Mouse (Mus musculus): Measurements from ENCODE around the gene Ctsl.

Ctsl gene

DNA sequence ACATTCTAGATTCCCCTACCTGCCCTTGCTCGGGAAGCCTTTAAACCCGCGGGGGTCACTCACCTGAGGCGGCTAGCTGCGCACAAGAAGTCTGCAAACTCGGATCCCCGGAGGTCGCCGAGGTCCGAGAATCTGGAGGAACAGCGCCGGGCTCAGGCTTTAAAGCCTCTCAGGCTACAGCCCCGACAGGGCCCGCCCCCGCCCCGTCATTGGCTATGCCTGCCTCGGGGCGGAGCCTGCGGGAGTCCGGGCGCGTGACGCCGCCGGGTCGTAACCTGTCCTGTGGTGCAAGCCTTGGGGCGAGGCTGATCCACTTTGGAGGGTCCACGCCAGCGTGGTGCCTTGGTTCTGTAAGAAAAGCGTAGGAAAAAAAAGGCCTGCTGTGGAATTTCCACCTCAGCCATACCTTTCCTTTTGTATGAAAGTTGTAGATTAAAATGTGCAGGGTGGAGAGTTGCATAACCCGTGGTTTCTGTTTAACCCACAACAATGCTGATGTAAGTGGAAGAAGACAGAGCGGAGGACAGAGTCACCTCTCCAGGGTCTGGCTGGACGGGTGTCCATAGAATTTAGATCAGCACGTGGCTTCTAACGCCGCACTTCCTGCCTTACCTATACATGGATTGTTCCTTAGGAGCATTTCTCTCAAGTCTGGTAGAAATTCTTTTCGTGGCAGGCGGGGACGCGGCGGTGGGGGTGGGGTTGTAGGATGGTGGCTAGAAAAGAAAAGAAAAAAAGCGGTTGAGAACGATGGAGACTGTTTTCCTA is at the start of gene Ctsl:
TSS of gene Ctsl (minus strand) at position 718 of the 768 bp plus-strand sequence.
- DNase-seq = peak; percentile 82 to 91

DNA sequence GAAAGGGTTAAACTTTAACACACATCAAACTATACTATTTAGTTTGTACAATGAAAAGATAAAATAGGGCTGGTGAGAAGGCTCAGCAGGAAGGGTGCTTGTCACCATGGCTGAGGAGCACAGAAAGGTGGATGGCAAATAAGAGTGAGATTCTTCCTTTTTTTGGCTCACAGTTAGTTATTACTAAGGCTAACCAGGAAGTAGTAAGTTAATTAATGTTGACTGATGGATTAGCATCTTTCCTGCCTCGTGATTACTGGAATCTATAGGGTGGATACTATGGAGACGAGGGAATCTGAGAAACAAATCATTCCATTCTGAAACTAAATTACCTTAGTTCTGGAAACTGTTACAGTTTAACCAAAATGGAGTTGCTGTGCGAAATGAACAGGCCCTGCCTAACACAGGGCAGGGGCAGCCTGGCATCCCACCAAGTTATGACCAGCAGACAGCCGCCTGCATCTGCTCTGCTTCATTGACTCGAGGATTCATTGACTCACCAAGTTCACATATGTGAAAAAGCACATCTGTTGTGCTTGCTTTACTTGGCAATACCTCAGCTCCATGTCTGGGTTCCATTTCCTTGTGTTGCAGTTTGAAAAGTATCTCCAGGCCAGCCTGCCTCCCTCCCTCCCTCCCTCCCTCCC is 46.4 kb upstream of the Ctsl start:
- no peak for DNase-seq

DNA sequence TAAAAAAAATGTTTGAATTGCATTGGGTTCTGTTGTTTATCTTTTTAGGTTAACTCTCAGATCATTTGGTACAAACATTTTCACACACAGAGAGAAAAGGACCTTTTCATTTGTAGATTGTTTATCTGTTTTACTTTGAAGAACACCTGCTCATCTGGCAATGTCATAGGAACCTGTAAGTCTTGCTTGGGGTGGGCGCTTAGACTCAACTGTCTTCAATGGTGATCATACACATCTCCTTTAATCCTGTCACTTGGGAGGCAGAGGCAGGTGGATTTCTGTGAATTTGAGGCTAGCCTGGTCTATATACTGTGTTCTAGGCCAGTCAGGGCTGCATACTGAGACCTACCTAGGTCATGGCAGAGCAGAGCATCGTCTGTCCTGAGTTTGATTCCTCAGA is 45.0 kb upstream of the Ctsl start:
- DNase-seq = no peak

- no peak for DNase-seq
Measured at GRCm38 (mm10) chr13:64412752-64413257, 42.1 kb upstream of the Ctsl start.

DNA sequence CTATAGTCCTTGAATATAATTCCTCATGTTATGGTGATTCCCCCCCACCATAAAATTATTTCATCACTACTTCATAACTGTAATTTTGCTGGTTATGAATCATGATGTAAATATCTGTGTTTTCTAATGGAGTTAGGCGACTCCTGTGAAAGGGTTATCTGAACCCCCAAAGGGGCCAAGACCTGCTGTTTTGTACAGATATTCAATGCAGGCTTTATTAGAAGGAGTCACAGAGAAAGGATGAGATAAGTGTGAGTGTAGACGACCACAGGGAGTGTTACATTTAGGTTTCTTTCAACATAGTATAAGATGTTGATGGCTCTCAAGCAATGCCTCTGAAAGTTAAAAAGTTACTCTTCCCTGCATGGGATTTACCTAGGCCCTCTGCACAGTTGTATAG is 40.6 kb upstream of the Ctsl start:
- no peak for DNase-seq

- DNase-seq = no peak
Measured at GRCm38 (mm10) chr13:64410604-64411003, 39.9 kb upstream of the Ctsl start.

- no peak for DNase-seq
Measured at GRCm38 (mm10) chr13:64407992-64408391, 37.3 kb upstream of the Ctsl start.

DNA sequence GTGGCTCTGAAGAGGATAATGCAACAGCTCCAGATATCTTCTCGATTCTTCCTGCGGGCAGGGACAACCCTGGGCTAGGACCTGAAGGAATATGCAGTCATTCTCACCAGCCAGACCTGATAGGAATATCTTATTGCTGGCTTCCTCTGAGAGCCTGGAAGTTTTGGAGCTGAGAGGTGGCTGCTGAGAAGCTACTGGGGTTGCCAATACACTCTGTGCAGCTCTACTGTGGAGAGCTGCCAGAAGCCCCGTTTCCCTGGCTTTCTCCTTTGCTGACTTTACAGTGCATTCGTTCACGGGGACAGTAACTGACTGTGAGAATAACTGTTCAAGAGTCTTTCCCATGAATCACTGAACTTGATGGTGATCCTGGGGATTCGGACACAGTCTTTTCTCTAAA is 34.9 kb upstream of the Ctsl start:
- DNase-seq = no peak

DNA sequence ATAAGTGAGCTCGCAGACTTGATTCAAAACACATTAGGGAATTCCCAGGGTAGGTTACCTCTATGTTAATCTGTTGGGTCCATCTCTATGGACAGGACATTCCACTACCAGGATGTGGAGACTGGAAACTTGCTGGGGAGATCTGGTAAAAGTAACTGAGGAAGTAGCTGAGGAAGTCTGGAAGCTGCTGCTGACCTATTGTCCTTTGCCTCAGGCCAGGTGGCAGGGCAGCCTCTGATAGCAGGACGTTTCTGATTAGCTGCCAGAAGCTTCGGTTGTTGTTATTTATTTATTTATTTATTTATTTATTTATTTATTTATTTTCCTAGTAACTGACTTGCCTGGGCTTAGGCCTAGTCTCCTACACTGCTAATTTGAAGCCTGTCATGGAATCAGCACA is 32.8 kb upstream of the Ctsl start:
- no peak for DNase-seq

GRCm38 (mm10) chr13:64402951-64403460 is 32.3 kb upstream of the Ctsl start:
- DNase-seq = no peak

- no peak for DNase-seq
Measured at GRCm38 (mm10) chr13:64402504-64402949, 31.8 kb upstream of the Ctsl start.

DNA sequence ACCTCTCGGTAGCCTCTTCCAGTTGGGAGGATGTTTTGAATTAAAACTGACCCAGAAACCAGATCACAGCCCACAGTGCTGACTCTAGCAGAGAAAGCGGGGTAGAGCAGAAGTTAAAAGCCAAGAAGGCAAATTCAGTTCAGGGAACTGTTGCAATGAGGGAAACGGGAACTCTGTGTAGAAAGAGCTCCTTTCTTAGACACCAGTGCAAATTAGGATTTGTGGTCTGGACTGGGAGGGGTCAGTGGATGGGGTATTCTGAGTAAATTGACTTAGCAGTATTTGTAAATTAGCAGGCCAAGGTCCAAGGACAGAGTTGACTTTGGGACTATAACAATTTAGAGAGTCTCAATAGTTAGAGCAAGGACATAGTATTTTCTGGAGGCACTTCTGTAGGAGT is 31.3 kb upstream of the Ctsl start:
- DNase-seq = no peak

- DNase-seq = no peak
Measured at GRCm38 (mm10) chr13:64400801-64401361, 30.2 kb upstream of the Ctsl start.

GRCm38 (mm10) chr13:64399906-64400305 is 29.2 kb upstream of the Ctsl start:
- DNase-seq = no peak

DNA sequence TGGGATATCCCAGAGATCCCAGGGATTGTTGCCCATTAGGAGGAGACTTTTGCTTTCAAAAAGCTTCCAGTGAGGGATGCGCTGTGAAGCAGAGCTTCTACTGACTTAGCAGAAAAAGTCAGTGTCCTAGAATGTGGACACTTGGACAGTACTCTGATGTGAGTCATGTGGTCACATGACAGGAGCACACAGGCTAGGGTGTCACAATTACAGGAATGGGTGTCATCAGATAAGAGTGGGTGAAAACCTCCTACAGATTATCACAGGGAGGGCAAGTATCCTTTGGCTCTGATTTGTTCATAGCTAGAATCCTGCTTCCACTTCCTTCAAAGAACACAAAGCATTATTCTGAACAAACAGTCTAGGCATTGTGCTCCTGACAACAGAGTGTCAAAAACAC is 27.4 kb upstream of the Ctsl start:
- DNase-seq = no peak

DNA sequence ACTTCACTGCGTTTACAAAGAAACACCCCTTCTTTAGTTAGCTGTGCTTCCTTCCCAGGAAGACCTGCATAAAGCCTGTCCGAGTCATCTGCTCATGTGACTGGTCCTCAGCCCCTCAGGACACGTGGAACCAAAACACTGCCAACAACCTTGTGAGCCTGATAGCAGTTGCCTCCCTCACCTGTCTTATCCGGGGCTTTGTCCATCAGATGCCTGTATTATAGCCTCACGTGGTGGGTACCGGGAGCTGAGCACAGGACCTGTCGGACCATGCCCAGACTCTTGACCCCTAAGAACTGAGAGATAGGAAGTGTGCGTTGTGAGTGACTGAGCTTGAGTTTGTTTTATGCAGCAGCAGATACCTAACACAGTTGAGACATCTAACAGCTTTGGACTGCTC is 26.3 kb upstream of the Ctsl start:
- DNase-seq = no peak

GRCm38 (mm10) chr13:64388415-64388814 is 17.7 kb upstream of the Ctsl start:
- no peak for DNase-seq

DNA sequence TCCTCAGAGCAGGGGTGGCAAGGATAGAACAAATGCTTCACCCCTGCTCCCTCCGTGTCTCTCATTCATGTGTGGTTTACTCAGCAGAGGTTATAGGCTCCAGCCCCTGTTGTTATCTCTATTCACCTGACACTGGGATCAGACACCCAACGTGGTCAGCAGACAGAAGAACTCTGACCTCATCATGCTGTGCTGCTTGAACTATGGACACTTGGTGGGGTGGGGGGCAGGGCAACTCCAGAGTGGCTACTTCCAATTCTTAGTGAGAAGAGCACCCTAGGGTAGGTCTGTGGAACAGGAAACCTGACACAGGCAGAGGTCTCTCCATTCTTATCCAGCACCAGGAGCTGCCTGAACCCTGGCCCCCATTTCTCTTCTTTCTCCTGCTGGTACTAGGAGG is 15.4 kb upstream of the Ctsl start:
- no peak for DNase-seq

DNA sequence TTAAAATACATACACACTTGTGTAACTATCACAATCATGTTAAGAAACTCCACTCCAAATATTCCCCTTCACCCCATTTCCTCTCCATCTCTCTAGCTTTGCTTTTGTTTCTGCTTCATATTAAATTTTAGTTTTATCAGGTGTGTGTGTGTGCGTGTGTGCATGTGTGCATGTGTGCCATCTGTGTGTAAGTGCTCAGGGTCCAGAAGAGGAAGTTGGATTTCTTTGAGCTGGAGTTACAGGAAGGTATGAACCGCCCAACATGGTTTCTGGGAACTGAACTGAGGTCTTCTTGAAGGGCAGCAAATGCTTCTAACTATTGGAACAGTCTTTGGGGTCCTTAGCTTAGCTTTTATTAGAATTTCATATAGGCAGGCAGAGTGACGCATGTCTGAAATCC is 14.2 kb upstream of the Ctsl start:
- DNase-seq = no peak

GRCm38 (mm10) chr13:64380251-64380650 is 9.6 kb upstream of the Ctsl start:
- DNase-seq = no peak

DNA sequence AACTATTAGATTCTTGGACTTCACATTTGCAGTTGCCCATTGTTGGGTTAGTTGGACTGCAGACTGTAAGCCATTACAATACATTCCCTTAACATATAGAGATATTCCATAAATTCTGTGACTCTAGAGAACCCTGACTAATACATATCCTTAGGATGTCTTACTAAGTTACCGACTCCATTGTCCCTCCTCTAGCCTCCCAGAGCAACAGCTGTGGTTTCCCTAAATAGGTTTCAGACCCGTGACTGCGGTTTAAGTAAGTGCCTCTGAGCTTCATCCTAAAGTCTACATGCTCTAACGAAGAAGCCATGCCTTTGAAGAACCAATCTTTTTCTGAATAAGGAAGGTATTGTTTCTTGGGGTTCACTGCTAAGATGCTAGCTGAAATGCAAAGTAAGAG is 7.9 kb upstream of the Ctsl start:
- DNase-seq = no peak

GRCm38 (mm10) chr13:64376472-64376871 is 5.8 kb upstream of the Ctsl start:
- no peak for DNase-seq

DNA sequence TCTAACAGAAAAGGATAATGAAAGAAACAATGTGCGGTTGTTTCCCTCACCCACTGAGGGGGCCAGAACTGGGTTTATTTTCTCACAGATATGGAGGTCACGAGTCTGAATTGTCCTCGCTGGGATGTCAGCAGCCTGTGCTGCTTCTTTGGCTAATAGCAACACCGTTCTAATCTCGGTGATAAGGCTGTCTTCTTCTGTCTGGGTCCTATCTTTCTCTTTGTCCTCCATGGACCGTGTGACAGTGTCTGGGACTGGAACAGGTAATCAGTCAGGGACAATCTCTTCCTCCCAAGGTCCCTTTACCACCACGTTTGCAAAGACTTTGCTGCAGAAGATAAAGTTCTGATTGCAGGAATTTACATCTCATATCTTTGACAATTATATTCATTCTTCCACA is 4.5 kb upstream of the Ctsl start:
- DNase-seq = no peak

GRCm38 (mm10) chr13:64373695-64374094 is 3.0 kb upstream of the Ctsl start:
- DNase-seq = no peak
